Mouse (Mus musculus): ENCODE data around the gene Glrp1.

- no peak for TF ChIP-seq POLR2A (IDR thresholded peaks at IDR 0.05; ENCODE audit: low read depth, low read length)
- TF ChIP-seq CTCF (IDR thresholded peaks at IDR 0.05; ENCODE audit: extremely low read depth, insufficient read depth, insufficient read length, insufficient replicate concordance) = no peak
Observed at GRCm38 (mm10) chr1:88486336-88486735, 23.5 kb downstream of the Glrp1 start.

All from spleen, adult 2 months (tissue).